Mouse (Mus musculus) frontal cortex, postnatal 10 days (tissue): ENCODE data around the gene H2-M3.
"Not testable (repeated sequence)": the region's sequence is repeated elsewhere in the genome, so short reads cannot be mapped to it uniquely, and the experiment has no call there.

Experiments
- DNase-seq, 2 experiments: peaks; one replicate each; pipeline ENCODE4 v3.0.0; 2022; ENCODE audit warnings: low spot score in 2 of 2, mixed read lengths in 1 of 2

H2-M3 gene

GRCm38 (mm10) chr17:37270058-37270701 is at the start of gene H2-M3:
TSS of gene H2-M3 (plus strand) at chr17:37270220.
- peak; percentile 70 to 89 for DNase-seq

GRCm38 (mm10) chr17:37221879-37222278 is 48.1 kb upstream of the H2-M3 start:
- DNase-seq: no peak

DNA sequence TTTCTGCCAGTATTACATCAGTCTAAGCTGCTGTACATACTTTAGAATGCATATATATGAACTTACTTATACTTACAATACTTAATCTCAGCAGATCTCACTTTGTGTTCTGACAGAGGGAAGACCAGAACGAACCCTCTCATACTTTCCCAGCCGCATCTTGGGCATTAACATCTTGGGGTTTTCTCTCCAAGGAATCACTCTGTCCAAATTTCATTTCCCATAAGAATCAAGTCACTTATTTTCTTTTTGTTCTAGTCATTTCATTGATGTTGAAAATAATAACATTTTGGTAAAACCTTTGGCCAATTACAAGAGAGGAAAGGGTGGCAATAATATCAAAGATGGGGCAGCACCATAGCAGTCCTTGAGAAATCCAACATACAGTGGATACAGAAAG is 32.8 kb upstream of the H2-M3 start, which contains the start of gene Olfr97:
TSS of gene Olfr97 (minus strand) at position 101 of the 400 bp plus-strand sequence.
- DNase-seq: not testable (repeated sequence)

GRCm38 (mm10) chr17:37242198-37242597 is 27.8 kb upstream of the H2-M3 start:
- no peak for DNase-seq

DNA sequence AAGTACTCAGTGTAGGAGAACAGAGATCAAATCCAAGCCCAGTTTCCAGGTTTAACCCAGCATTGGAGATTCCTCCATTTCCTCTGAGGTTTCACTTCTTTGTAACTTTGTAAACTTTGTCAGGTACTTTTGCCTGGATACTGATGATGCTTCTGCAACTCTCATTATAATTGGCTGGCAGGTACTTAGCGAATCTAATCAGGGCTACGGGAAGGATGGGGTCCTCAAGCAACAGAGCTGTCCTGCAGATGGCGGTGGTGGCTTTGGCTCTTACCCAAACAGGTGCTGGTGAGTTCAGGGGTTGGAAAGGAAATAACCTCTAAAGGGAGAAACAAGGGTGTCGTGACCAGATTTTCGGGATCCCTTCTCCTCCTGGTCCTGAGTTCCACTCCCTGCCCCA is 23.3 kb upstream of the H2-M3 start:
- DNase-seq: peak; percentile 6 to 16

GRCm38 (mm10) chr17:37249460-37249859 is 20.6 kb upstream of the H2-M3 start:
- DNase-seq: no peak

DNA sequence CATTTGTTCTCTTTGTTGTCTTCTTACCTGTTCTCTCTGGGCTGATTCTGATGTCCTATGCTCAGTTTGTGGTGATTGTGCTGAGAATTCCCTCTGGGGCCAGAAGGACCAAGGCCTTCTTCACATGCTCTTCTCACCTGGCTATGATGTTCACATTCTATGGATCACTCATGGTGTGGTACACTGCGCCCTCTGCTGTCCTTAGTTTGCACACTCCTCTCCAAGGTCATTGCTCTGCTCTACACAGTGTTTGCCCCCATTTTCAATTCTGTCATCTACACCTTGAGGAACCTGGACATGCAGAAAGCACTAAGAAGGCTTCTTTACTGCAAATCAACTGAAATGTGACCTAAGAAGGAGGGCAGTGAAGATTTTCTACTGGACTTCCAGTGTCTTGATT is 19.5 kb upstream of the H2-M3 start:
- DNase-seq: no peak

DNA sequence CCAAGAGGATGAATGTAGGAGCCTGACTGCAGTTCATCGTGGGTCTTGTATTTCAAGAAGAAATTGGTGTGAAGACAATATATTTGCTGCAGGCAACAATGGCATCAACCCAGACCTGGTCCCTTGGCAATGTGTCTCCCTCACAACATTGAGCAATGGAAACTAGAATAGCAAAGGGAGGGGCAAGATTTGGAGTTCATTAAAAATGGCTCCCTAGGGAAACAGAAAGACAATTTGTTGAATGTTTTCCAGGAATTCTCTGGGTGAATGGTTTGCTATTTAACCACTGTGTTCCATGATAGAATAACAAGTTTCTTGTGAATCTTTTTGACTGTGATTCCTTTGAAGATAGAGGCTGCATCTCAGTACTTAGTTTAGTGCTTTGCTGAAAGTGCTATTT is 6.4 kb upstream of the H2-M3 start, which contains the start of gene Olfr98:
TSS of gene Olfr98 (minus strand) at position 124 of the 400 bp plus-strand sequence.
- no peak for DNase-seq

DNA sequence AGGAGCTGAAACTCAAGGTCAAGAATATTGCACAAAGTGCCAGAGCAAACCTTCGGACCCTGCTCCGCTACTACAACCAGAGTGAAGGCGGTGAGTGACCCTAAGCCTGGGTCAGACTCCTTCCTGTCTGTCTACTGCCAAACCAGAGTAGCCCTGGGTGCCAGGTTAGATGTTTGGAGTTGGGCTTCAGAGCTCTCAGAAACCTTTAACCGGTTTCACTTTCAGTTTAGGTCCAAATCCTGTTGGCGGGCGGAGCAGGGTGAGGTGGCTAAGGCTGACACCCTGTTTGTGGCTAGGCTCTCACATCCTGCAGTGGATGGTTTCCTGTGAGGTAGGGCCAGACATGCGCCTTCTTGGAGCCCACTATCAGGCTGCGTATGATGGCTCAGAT is 677 bp downstream of the H2-M3 start:
- DNase-seq: no peak

- DNase-seq: no peak
These were observed 5.7 kb downstream of the H2-M3 start for GRCm38 (mm10) chr17:37275626-37276248.

DNA sequence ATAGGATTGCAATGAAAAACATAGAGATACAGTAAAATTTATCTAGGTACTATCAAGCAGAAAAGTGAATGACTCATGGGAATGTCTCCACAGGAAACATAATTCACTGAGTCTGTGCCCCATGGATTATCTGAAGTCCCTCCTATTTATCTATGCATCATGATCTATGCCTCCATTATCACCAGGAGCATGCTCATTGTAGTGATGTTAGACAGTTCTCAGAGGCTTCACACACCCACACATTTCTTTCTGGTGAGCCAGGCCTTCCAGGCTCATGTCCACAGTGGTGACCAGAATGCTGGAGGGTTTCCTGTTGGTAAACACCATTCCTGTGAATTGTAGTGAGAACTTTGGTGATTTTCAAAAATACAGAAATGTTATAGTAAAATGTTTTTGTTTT is 6.6 kb downstream of the H2-M3 start:
- DNase-seq: no peak

- DNase-seq: no peak
These were observed 10.3 kb downstream of the H2-M3 start for GRCm38 (mm10) chr17:37280331-37280730.

GRCm38 (mm10) chr17:37283360-37283759 is 13.3 kb downstream of the H2-M3 start, which contains the start of gene Olfr99:
TSS of gene Olfr99 (minus strand) at chr17:37283460.
- no peak for DNase-seq

DNA sequence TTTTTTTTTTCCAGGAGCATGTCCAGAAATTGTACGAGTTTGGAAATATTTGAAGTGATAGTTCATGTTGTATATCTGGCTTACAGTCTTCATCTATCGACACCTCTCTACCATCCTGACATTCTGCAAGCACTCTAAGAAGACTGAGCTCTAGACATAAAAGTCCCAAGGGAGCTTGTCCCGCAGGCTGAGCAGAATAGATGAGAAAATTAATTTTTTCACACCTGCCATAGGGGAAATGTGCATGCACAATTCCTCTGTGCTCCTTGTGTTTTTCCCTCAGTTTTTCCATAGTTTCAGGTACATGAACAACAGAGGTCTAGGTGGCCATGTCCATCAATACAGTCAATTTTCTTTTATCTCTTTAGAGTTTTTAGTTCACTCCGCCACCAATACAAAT is 34.2 kb downstream of the H2-M3 start, which contains the start of gene Olfr101:
TSS of gene Olfr101 (minus strand) at position 101 of the 400 bp plus-strand sequence.
- no peak for DNase-seq

GRCm38 (mm10) chr17:37308483-37308882 is 38.5 kb downstream of the H2-M3 start:
- DNase-seq: no peak

- no peak for DNase-seq
These were observed 40.2 kb downstream of the H2-M3 start for GRCm38 (mm10) chr17:37310146-37310699.

GRCm38 (mm10) chr17:37316954-37317353 is 46.9 kb downstream of the H2-M3 start, which contains the start of gene Olfr102:
TSS of gene Olfr102 (minus strand) at chr17:37317054.
- no peak for DNase-seq
